Mouse (Mus musculus) CD4-positive helper T cell, adult 2 months (primary cell): ENCODE data around the gene Celf5.

ENCODE experiments used
- DNase-seq: peaks from one replicate; pipeline ENCODE4 v3.0.0-alpha.2; 2012; ENCODE audit warnings: low read depth, missing footprints, low spot score

Celf5 gene

DNA sequence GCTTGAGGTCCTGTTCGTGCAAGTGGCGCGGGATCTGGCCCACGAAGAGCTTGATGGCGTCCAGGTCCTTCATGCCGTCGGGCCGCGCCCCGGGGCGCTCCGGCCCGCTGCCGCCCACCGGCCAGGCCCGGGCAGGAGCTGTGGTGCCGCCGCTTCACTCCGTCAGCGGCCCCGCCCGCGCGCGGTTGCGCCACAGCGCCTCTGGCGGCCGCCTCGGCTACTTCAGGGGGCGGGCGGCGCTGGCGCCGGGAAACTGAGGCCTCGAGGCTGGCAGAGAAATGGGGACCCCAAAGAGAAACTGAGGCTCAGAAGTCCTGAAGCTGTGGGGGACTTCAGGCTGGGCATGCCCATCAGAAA lies at the start of gene Celf5:
Gene Celf5 (minus strand): TSS at position 177 of the 357 bp plus-strand sequence.
- peak; percentile 72 for DNase-seq

DNA sequence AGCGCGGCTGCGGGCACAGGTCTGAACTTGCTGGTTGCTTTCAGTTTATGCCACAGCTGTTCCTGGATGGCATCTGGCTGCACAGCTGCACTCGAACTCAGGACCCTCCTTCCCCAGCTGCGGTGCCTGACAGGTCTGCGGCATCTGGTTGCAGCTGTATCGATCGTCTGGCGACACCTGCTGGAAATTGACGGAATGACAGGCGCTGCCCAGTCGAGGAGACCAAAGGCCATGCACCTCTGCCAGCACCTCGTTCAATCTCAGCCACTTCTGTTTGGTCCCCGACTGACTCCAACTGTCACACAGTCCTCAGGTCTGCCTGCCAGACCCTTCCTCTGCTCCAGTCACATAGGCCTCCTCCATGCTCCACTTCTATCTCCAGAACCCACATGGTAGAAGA lies 44.3 kb upstream of the Celf5 start:
- peak; percentile 84 for DNase-seq

- DNase-seq, result peak; percentile 64
Measured at GRCm38 (mm10) chr10:81525017-81525694, 42.6 kb upstream of the Celf5 start.

DNA sequence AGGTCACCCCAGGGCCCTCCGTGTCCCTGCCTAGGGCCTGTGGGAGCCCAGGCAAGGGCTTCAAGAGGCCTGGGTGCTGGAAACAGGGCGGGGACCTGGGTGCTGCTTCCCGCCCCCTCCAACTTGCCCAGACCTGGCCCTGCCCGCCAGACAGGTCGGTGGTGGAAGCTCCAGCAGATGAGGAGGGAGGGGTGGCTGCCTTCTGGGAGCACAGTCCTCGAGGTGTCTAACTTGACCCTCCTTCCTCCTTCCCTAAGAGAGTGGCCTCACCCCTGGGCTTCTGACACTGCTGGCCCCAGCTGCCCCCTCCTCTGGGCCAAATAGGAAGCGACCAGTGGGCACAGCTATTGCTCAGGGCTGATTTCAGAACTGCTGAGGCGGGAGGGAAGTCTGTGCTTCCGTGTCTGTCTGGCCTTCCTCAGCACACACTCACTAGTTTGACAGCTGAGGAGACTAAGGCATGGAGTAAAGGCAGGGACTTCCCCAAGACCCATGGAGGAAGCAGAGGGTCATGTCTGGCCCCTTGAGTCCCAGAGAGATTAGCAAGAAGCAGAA lies 41.6 kb upstream of the Celf5 start, which contains the start of gene Gna15:
Gene Gna15 (minus strand): TSS at position 175 of the 555 bp plus-strand sequence.
- DNase-seq, result peak; percentile 61

DNA sequence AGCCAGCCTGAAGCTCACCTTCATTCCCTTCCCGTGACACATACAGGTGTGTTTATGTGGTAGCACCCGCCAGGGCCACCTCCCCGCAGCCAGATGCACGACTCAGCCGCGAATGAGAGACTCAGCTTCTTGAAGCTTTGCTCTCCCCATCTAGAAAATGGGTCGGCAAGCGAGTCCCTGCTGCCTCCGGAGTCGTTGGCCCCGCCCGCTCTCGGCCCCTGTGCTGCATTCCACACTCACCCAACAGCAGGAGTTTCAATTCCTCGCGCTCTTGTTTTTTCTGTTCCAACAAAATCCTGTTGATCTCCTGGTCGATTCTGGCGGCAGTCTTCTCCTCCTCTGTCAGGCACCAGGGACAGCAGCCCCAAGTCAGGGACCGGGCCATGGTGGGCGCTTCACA lies 41.1 kb upstream of the Celf5 start:
- DNase-seq, result peak; percentile 48

GRCm38 (mm10) chr10:81523142-81523541 lies 40.6 kb upstream of the Celf5 start:
- DNase-seq, result no peak

DNA sequence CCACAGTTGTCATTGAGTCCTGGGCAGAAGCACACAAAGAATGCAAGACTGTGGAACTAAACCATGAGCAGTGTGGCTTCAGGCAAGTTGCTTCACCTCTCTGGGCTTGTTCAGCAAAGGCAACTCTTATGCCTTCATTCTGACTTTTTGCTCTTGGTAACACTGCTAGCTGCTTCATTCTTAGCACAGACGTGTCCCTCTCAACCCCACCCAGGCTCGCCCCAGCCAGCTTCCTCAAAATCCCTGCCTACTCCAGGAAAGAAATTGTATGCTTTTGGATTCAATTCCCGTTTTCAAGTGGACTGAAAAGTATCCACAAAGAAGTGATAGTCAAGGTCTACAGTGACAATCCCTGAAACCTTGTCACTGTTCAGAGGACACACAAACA lies 37.5 kb upstream of the Celf5 start:
- DNase-seq, result no peak

GRCm38 (mm10) chr10:81519227-81519977 lies 36.9 kb upstream of the Celf5 start:
- DNase-seq, result peak; percentile 37

GRCm38 (mm10) chr10:81518546-81518945 lies 36.0 kb upstream of the Celf5 start:
- DNase-seq, result peak; percentile 76

DNA sequence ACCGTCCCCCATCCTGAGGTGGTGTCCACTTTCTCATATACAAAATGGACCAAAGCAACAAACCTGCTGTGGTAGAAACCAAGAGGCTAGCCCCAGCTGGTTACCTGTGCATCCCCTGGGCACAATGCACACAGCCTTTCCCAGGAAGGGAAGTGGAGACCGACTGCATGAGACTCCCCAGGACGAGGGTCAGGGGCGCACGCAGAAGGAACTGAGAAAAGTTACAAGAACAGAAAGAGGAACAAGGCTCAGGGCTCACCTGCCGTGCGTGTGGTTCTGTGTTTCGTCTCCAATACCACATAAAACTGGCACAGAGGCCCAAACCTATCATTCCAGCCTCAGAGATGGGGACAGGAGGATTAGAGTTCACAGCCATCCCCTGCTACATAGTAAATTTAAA lies 34.7 kb upstream of the Celf5 start:
- DNase-seq, result no peak

GRCm38 (mm10) chr10:81513798-81514197 lies 31.3 kb upstream of the Celf5 start:
- no peak for DNase-seq

DNA sequence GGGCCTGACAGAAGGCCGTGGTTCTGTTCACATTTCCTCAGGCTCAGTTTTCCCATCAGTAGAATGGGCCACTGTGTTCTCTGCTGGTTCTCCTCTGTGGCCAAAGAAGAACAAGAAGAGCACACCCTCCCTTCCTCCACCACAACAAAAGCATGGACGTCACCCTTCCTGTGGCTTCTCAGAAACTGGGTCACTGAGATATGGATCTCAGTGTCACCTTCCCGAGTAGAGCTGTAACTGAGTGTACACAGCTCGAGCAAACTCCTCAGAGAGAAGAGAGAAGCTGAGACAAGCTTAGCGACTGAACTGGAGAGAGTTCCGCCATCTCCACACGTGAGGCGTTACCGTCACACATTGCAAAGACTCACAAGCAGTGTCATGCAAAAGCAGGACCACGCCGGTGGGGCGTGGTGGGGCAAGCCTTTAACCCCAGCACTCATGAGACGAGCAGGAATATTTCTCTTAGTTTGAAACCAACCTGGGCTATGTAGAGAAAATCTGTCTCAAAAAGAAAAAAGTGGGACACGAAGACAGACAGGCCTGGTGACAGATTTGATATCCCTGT lies 27.8 kb upstream of the Celf5 start:
- peak; percentile 91 for DNase-seq

DNA sequence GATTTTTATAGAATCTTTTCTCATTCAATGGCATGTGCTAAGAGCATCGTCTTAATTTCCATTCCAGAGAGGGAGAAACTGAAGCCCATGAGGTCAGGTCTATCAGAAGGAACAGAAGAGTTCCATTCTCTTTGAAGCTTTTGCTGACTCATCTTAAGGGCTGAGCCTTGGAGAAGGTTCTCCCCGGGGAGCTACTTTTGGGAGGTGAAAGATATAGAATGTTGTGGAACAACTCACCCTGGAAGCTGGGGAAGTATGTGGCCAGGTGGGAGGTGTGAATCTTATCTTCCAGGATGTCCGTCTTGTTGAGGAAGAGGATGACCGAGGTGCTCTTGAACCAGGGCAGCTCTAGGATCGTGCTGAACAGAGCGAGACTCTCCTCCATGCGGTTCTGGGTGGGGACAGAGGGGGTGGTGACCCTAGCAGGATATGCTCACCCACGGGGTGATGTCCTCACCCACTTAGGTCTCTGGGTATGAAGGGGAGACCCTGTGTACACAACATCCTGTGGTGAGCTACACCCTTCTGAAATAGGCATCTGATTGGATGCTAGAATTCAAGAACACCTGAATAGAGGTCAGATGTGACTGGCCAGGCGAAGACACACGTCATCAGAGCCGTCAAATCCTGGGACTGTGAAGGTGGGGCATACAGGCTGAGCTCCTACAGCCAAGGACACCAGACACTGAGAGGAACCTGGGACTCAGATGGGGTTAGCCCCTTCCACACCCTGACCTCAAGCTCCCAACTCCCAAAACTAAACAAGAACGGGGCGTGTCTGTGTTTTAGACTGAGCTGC lies 25.4 kb upstream of the Celf5 start:
- DNase-seq, result peak; percentile 91

- peak; percentile 39 for DNase-seq
Measured at GRCm38 (mm10) chr10:81507095-81507494, 24.6 kb upstream of the Celf5 start.

- peak; percentile 81 for DNase-seq
Measured at GRCm38 (mm10) chr10:81505016-81505664, 22.6 kb upstream of the Celf5 start.

- DNase-seq, result peak; percentile 86
Measured at GRCm38 (mm10) chr10:81502658-81503057, 20.1 kb upstream of the Celf5 start.

DNA sequence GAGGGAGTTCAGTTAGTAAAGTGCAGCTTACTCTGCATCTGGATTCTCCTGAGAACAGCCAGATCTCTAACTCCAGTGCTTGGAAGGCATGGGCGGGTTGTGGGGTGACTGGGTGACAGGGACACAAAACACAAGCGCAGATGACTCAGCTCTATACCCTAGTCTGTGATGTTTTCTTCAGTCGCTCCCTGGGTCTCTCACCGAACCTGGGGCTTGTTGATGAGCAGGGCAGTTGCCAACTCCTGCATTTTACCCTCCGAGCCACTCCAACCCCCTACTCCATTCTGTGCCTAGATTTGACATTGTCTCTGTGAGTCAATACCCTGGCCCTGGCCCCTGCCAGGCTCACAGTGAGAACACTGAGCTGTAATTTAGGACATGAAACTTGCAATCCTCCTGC lies 19.4 kb upstream of the Celf5 start:
- no peak for DNase-seq

- no peak for DNase-seq
Measured at GRCm38 (mm10) chr10:81500032-81500431, 17.5 kb upstream of the Celf5 start, which contains the start of gene S1pr4. S1pr4 (minus strand) TSS chr10:81500132.

GRCm38 (mm10) chr10:81499250-81499901 lies 16.9 kb upstream of the Celf5 start:
- DNase-seq, result peak; percentile 85
